Comparison of ENCODE assay signal across 31 mouse cellular contexts in genomic region chr8:49312816-49313215, GRCm38 (mm10).
A peak's percentile ranks its signal among the peaks of the same experiment; 100 is the strongest.
DNase-seq lines count a peak whose midpoint lies in the region; ATAC-seq and TF ChIP-seq lines count a peak whose summit lies in the region.
"Had no signal": no experiment of that assay in that cellular context is flagged by ENCODE, and none has a peak within 500 bp of the region (broad histone marks: within the 10 kb centered on the region; RNA-seq: fewer than 3 reads in every experiment).

No protein-coding gene starts in this region.

- H3K4me3 ChIP-seq in limb, embryonic 14.5 days (replicated peaks; ENCODE audit: low read length), result no peak overlapping the region
- no peak overlapping the region for H3K4me3 ChIP-seq in liver, postnatal 0 days (ENCODE audit: low read depth, low read length)
- H3K4me3 ChIP-seq: forebrain, embryonic 10.5 days; heart, embryonic 13.5 days; hindbrain, embryonic 12.5 days; left cerebral cortex, adult 2 months; liver, embryonic 12.5 days; neural tube, embryonic 13.5 days; stomach, embryonic 15.5 days had no signal

- no peak for TF ChIP-seq EP300 in liver, postnatal 0 days (IDR thresholded peaks at IDR 0.05; ENCODE audit: low read depth)

- H3K9me3 ChIP-seq in limb, embryonic 14.5 days (ENCODE audit: control insufficient read depth, low read length), result no peaks in the 10 kb centered on the region
- H3K9me3 ChIP-seq in liver, postnatal 0 days (ENCODE audit: low read length), result no peaks in the 10 kb centered on the region
- H3K9me3 ChIP-seq: forebrain, embryonic 10.5 days; heart, embryonic 13.5 days; hindbrain, embryonic 12.5 days; liver, embryonic 12.5 days; stomach, embryonic 15.5 days had no signal

- no peak for TF ChIP-seq CTCF in liver, postnatal 0 days (IDR thresholded peaks at IDR 0.05; ENCODE audit: low read depth)

- 37% methylated on average over 5 of the region's 5 CpGs for WGBS in limb, embryonic 14.5 days
- WGBS in liver, postnatal 0 days (ENCODE audit: insufficient replicate concordance), result 64% methylated on average over 5 of the region's 5 CpGs

- no peaks in the 10 kb centered on the region for H3K27me3 ChIP-seq in limb, embryonic 14.5 days (ENCODE audit: control insufficient read depth, insufficient read depth, low read length)
- H3K27me3 ChIP-seq in liver, postnatal 0 days (ENCODE audit: insufficient read depth, low read length), result no peaks in the 10 kb centered on the region
- H3K27me3 ChIP-seq: CH12.LX; heart, embryonic 13.5 days; hindbrain, embryonic 12.5 days; liver, embryonic 12.5 days; neural tube, embryonic 13.5 days; stomach, embryonic 15.5 days had no signal

- no peak for ATAC-seq in limb, embryonic 14.5 days (ENCODE audit: low FRiP score, low read depth)
- no peak for ATAC-seq in liver, postnatal 0 days
- ATAC-seq: forebrain, postnatal 0 days; liver, embryonic 12.5 days had no signal

- no peak for TF ChIP-seq POLR2A in limb, embryonic 14.5 days (IDR thresholded peaks at IDR 0.05; ENCODE audit: borderline replicate concordance, extremely low read depth, insufficient read depth, insufficient read length)

- H3K9ac ChIP-seq in limb, embryonic 14.5 days (ENCODE audit: low read depth, low read length, severe bottlenecking), result no peak overlapping the region
- no peak overlapping the region for H3K9ac ChIP-seq in liver, postnatal 0 days (replicated peaks)
- H3K9ac ChIP-seq: forebrain, postnatal 0 days; heart, embryonic 13.5 days; hindbrain, embryonic 12.5 days; liver, embryonic 12.5 days; neural tube, embryonic 13.5 days; stomach, embryonic 15.5 days had no signal

- no peak overlapping the region for H3K4me2 ChIP-seq in limb, embryonic 14.5 days (replicated peaks; ENCODE audit: low read depth, low read length, severe bottlenecking)
- no peak overlapping the region for H3K4me2 ChIP-seq in liver, postnatal 0 days (ENCODE audit: low read depth, low read length)
- H3K4me2 ChIP-seq: hindbrain, embryonic 12.5 days; liver, embryonic 12.5 days; neural tube, embryonic 13.5 days; stomach, embryonic 15.5 days had no signal

- peaks cover 12% of the 10 kb centered on the region for H3K4me1 ChIP-seq in limb, embryonic 14.5 days (ENCODE audit: control insufficient read depth, insufficient read depth, low read length)
- H3K4me1 ChIP-seq in liver, postnatal 0 days (ENCODE audit: insufficient read depth), result no peaks in the 10 kb centered on the region
- H3K4me1 ChIP-seq: forebrain, embryonic 10.5 days; hindbrain, embryonic 12.5 days; liver, embryonic 12.5 days; neural tube, embryonic 13.5 days; stomach, embryonic 15.5 days had no signal

- no peaks in the 10 kb centered on the region for H3K36me3 ChIP-seq in limb, embryonic 14.5 days (ENCODE audit: control insufficient read depth, insufficient read depth, low read length)
- H3K36me3 ChIP-seq in liver, postnatal 0 days (replicated peaks; ENCODE audit: insufficient read depth, low read length), result no peaks in the 10 kb centered on the region
- H3K36me3 ChIP-seq: forebrain, embryonic 10.5 days; heart, embryonic 13.5 days; hindbrain, embryonic 12.5 days; liver, embryonic 12.5 days; neural tube, embryonic 13.5 days; stomach, embryonic 15.5 days had no signal

- peak; percentile 5 to 13 for DNase-seq in heart, postnatal 10 days
- no peak for DNase-seq in heart, adult 8-10 months (ENCODE audit: low spot score)
- DNase-seq in 3T3-L1 (ENCODE audit: low read depth, low spot score), result peak; percentile 87
- DNase-seq in R1 (ENCODE audit: low read depth, low spot score), result peak; percentile 84
- DNase-seq in limb, embryonic 14.5 days (ENCODE audit: low spot score), result peak; percentile 16
- DNase-seq in adrenal gland, adult 8-10 months, result no peak
- DNase-seq in urinary bladder, postnatal 25 days (ENCODE audit: low spot score), result no peak
- no peak for DNase-seq in liver, postnatal 0 days
- DNase-seq: adrenal gland, postnatal 14 days; B cell, adult 2 months; cerebellum, adult 2 months; cerebellum, postnatal 25 days; forebrain, postnatal 0 days; gastrocnemius, postnatal 25 days; heart, adult 18-20 months; kidney, adult 8-10 months; kidney, postnatal 36 days; lung, adult 2 months; lung, postnatal 14 days; midbrain, embryonic 14.5 days; right cerebral cortex, adult 18-20 months; thymus, adult 18-20 months; thymus, postnatal 36 days had no signal

- intact Hi-C loops in heart, postnatal 10 days (cut with DNase I), result no loop called here

- H3K27ac ChIP-seq in limb, embryonic 14.5 days (replicated peaks; ENCODE audit: low read depth, low read length), result no peak overlapping the region
- no peak overlapping the region for H3K27ac ChIP-seq in liver, postnatal 0 days (ENCODE audit: low read depth)
- H3K27ac ChIP-seq: forebrain, embryonic 10.5 days; heart, embryonic 13.5 days; hindbrain, embryonic 12.5 days; left cerebral cortex, adult 2 months; liver, embryonic 12.5 days; neural tube, embryonic 13.5 days; stomach, embryonic 15.5 days had no signal

Comparison
In these comparisons a context has a peak if more than half of its experiments do, and no peak if none do; other contexts are left out.
1. DNase-seq: peak in heart, postnatal 10 days (2 of 2), 3T3-L1 (single experiment), R1 (single experiment) and limb, embryonic 14.5 days (single experiment); none in heart, adult 8-10 months (single experiment), adrenal gland, adult 8-10 months (single experiment), urinary bladder, postnatal 25 days (single experiment) and liver, postnatal 0 days (single experiment).